Mouse (Mus musculus) intestine, embryonic 16.5 days (tissue): ENCODE results near the gene Elovl6. TPM values are rescaled to one million over a fixed set of nuclear protein-coding genes. Genes with fewer than 3 reads are reported as not detected.

Source experiments
- ATAC-seq: fragments of 200-750 bp; cut with Nextera tagmentation; 2 replicates; pipeline ENCODE4 v1.8.0; 2017; ENCODE audit warnings: moderate TSS enrichment, moderate library complexity
- H3K27ac ChIP-seq: fragments of 300-500 bp; sonication (generic); 2 replicates; pipeline ENCODE4 v1.5.1; 2014; ENCODE audit warnings: mild to moderate bottlenecking, low read length
- H3K27me3 ChIP-seq: fragments of 300-500 bp; sonication (generic); replicated peaks from 2 replicates; pipeline ENCODE4 v1.6.1; 2014; ENCODE audit warnings: low read length, control low read depth, mixed read lengths; ENCODE audit not compliant: control insufficient read depth, insufficient read depth
- H3K36me3 ChIP-seq: fragments of 300-500 bp; sonication (generic); 2 replicates; pipeline ENCODE4 v1.6.1; 2014; ENCODE audit warnings: low read length, control low read depth; ENCODE audit not compliant: control insufficient read depth, insufficient read depth
- H3K4me1 ChIP-seq: fragments of 300-500 bp; sonication (generic); 2 replicates; pipeline ENCODE4 v1.6.1; 2014; ENCODE audit warnings: low read length, control low read depth, mixed read lengths; ENCODE audit not compliant: control insufficient read depth, insufficient read depth
- H3K4me2 ChIP-seq: fragments of 300-500 bp; sonication (generic); 2 replicates; pipeline ENCODE4 v1.6.1; 2014; ENCODE audit warnings: low read depth, low read length, control low read depth
- H3K4me3 ChIP-seq: fragments of 300-500 bp; sonication (generic); 2 replicates; pipeline ENCODE4 v1.5.1; 2014; ENCODE audit warnings: mild to moderate bottlenecking, low read length
- H3K9ac ChIP-seq: fragments of 300-500 bp; sonication (generic); 2 replicates; pipeline ENCODE4 v1.6.1; 2014; ENCODE audit warnings: low read depth, low read length
- H3K9me3 ChIP-seq: fragments of 300-500 bp; sonication (generic); 2 replicates; pipeline ENCODE4 v1.6.1; 2016; ENCODE audit warnings: low read length, control low read depth; ENCODE audit not compliant: control insufficient read depth
- WGBS: fragments of 180-500 bp; shearing (Covaris S2); extraction: QIAGEN DNeasy Blood & Tissue Kit; methylation state at CpG from one replicate; pipeline ENCODE4 v1.1.7; 2014; 5-methylcytosine and 5-hydroxymethylcytosine counted together
- polyA plus RNA-seq: library from polyadenylated mRNA; unstranded; fragments of >200 nt; fragmentation: Nextera tagmentation; extraction: Ambion mirVana; gene quantifications from 2 replicates; pipeline ENCODE4 v1.2.1, GENCODE M21; 2015

Gene Elovl6
- polyA plus RNA-seq, 1 experiment from 2014 or later, result 51.7 TPM

DNA sequence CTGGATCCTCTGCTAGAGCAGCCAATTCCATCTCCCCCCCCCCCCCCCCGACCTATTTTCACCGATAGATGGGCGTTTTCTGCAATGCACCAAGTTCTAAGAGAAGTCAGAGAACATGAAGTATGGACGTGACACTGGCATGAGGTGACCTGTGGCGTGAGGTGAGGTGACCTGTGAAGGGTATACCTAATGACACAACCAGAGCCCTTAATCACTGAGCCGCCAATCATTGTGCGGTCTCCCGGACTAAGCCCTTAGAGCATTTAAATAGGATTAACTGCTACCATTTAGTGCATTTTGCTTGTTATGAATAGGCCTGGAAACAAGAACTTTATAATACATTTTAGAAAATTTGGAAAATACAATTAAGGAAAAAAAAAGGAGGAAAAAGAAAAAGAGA, 16.6 kb downstream of the Elovl6 start:
- peaks cover 5% of the 10 kb centered on the region; the same call in 1 of the 2 replicates for H3K9me3 ChIP-seq
- H3K36me3 ChIP-seq, result peaks cover 8% of the 10 kb centered on the region
- no peak overlapping the region for H3K4me2 ChIP-seq
- H3K9ac ChIP-seq, result no peak overlapping the region
- peak overlapping the region; percentile 8; the same call in 1 of the 2 replicates for H3K27ac ChIP-seq
- H3K27me3 ChIP-seq, result no peaks in the 10 kb centered on the region
- no peak for ATAC-seq
- peaks cover 54% of the 10 kb centered on the region for H3K4me1 ChIP-seq
- WGBS, result 65% methylated on average over 8 of the region's 8 CpGs
- no peak overlapping the region for H3K4me3 ChIP-seq

DNA sequence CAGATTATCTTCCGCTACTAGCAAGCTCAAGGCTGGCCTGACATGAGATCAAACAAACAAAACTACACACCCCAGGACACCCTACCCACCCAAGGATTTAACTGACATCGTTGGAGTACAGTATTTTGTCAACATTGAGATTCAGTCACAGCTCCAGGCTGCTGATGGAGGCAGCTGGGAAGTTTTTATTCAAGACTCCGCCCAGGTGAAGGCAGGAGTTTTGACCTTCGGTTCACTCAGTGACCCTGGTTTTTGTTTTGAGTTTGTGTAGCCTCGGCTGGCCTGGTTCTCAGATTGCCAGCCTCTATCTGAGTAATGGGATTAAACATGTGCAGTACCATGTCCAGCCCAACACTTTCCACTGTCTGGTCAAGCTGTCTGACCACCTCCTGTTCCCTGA, 17.4 kb downstream of the Elovl6 start:
- H3K9me3 ChIP-seq, result no peaks in the 10 kb centered on the region
- H3K4me2 ChIP-seq, result no peak overlapping the region
- no peaks in the 10 kb centered on the region for H3K27me3 ChIP-seq
- peaks cover 60% of the 10 kb centered on the region for H3K4me1 ChIP-seq
- WGBS, result 33% methylated on average over 5 of the region's 5 CpGs
- no peak overlapping the region for H3K4me3 ChIP-seq
- peak overlapping the region; percentile 29; the same call in 1 of the 2 replicates for H3K27ac ChIP-seq
- H3K36me3 ChIP-seq, result peaks cover 1% of the 10 kb centered on the region; the same call in 1 of the 2 replicates
- ATAC-seq, result no peak
- no peak overlapping the region for H3K9ac ChIP-seq

GRCm38 (mm10) chr3:129551581-129552290, 19.6 kb downstream of the Elovl6 start:
- Histone ChIP-seq H3K4me1 (peaks cover 55% of the 10 kb centered on the region), H3K9ac (0 out of 2 replicates have a peak overlapping the region, but pooled peaks have one; percentile 16), H3K4me2 (peak overlapping the region; percentile 14; the same call in 1 of the 2 replicates), H3K9me3 (no peaks in the 10 kb centered on the region), H3K36me3 (no peaks in the 10 kb centered on the region), H3K4me3 (no peak overlapping the region), H3K27me3 (no peaks in the 10 kb centered on the region), H3K27ac (peak overlapping the region; percentile 74)
- WGBS, result 37% methylated on average over 9 of the region's 9 CpGs
- ATAC-seq, result no peak

DNA sequence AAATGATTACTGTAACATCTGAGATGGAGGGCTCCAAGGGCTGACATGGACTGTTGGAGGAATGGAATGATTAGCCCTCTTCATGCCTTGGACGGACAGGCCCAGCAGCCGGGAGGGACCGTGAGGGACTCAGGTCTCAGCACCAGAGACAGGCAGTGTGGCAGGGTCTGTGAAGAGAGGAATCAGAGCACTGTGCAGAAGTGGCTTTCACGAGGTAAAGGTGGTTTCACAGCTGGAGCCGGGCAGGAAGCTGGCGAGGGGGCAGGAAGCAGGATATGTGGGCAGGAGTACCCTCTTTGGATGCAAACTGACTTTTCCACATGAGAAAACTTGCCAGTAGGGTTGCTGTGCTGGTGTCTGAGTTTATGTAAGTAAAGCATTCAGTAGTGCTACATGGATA, 20.2 kb downstream of the Elovl6 start:
- Histone ChIP-seq H3K36me3 (no peaks in the 10 kb centered on the region), H3K27me3 (no peaks in the 10 kb centered on the region), H3K4me3 (no peak overlapping the region), H3K4me2 (0 out of 2 replicates have a peak overlapping the region, but pooled peaks have one; percentile 14), H3K9me3 (no peaks in the 10 kb centered on the region), H3K4me1 (peaks cover 58% of the 10 kb centered on the region), H3K27ac (peak overlapping the region; percentile 74), H3K9ac (0 out of 2 replicates have a peak overlapping the region, but pooled peaks have one; percentile 16)
- 66% methylated on average over 6 of the region's 6 CpGs for WGBS
- ATAC-seq, result no peak

GRCm38 (mm10) chr3:129553173-129553572, 21.0 kb downstream of the Elovl6 start:
- H3K9me3 ChIP-seq, result no peaks in the 10 kb centered on the region
- no peak overlapping the region for H3K9ac ChIP-seq
- peak overlapping the region; percentile 16; the same call in 1 of the 2 replicates for H3K27ac ChIP-seq
- no peak for ATAC-seq
- WGBS, result 69% methylated on average over 9 of the region's 9 CpGs
- H3K4me2 ChIP-seq, result no peak overlapping the region
- peaks cover 58% of the 10 kb centered on the region for H3K4me1 ChIP-seq
- no peak overlapping the region for H3K4me3 ChIP-seq
- H3K36me3 ChIP-seq, result no peaks in the 10 kb centered on the region
- H3K27me3 ChIP-seq, result no peaks in the 10 kb centered on the region

GRCm38 (mm10) chr3:129553661-129554060, 21.5 kb downstream of the Elovl6 start:
- H3K36me3 ChIP-seq, result no peaks in the 10 kb centered on the region
- WGBS, result 83% methylated on average over 10 of the region's 10 CpGs
- H3K9ac ChIP-seq, result no peak overlapping the region
- peak overlapping the region; percentile 88 for H3K27ac ChIP-seq
- H3K9me3 ChIP-seq, result no peaks in the 10 kb centered on the region
- H3K4me3 ChIP-seq, result no peak overlapping the region
- no peak overlapping the region for H3K4me2 ChIP-seq
- peaks cover 60% of the 10 kb centered on the region for H3K4me1 ChIP-seq
- ATAC-seq, result no peak
- no peaks in the 10 kb centered on the region for H3K27me3 ChIP-seq

DNA sequence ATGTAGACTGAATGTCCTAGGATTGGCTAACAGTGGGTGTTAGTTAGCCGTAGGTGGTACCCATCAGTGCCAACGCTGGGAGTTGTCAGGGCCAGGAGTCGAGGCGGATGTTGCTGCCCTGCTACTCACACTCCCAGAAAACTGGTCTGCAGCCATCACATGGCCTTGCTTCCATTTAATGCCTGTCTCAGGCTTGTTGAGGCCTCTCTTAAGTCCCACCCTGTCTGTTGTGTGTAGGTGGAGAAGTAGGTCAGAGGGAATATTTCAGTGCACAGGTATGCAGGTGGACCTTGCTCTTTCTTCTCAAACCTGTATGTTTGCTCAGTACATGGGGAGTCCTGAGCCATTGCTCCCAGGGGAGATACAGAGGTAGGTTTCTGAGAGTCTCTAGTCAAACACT, 22.3 kb downstream of the Elovl6 start:
- H3K27ac ChIP-seq, result peak overlapping the region; percentile 88
- no peaks in the 10 kb centered on the region for H3K36me3 ChIP-seq
- no peak overlapping the region for H3K4me3 ChIP-seq
- H3K9me3 ChIP-seq, result no peaks in the 10 kb centered on the region
- WGBS, result 66% methylated on average over 4 of the region's 4 CpGs
- peak overlapping the region; percentile 10; the same call in 1 of the 2 replicates for H3K9ac ChIP-seq
- H3K27me3 ChIP-seq, result no peaks in the 10 kb centered on the region
- ATAC-seq, result peak; percentile 97
- H3K4me2 ChIP-seq, result no peak overlapping the region; the same call in 1 of the 2 replicates
- H3K4me1 ChIP-seq, result peaks cover 54% of the 10 kb centered on the region

GRCm38 (mm10) chr3:129557048-129557447, 24.9 kb downstream of the Elovl6 start:
- 77% methylated on average over 9 of the region's 9 CpGs for WGBS
- Histone ChIP-seq H3K36me3 (0 out of 2 replicates have a peak, but pooled peaks cover 3% of the 10 kb centered on the region), H3K9ac (no peak overlapping the region), H3K4me3 (no peak overlapping the region), H3K27ac (no peak overlapping the region), H3K4me2 (no peak overlapping the region), H3K9me3 (no peaks in the 10 kb centered on the region), H3K4me1 (peaks cover 32% of the 10 kb centered on the region), H3K27me3 (no peaks in the 10 kb centered on the region)
- ATAC-seq, result no peak

DNA sequence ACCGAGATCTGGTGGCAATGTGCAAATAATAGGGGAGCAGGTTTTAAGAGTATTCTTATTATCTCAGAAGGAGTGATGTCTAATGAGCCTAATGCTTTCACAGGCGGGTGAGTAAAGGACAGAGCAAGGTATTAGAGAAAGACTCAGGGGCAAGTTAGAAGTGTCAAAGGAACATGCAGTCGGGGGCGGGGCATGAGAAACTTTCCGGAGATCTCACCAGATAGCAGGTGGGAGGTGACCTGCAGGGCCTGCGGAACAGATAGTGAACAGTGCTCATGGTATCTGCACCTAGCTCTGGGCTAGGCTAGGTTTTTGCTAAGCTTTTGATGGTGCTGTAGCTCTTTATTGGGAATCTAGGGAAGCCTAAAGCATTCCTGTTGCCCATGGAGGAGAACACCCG, 25.4 kb downstream of the Elovl6 start:
- no peak overlapping the region for H3K27ac ChIP-seq
- no peak overlapping the region for H3K4me2 ChIP-seq
- H3K9me3 ChIP-seq, result no peaks in the 10 kb centered on the region
- H3K27me3 ChIP-seq, result no peaks in the 10 kb centered on the region
- H3K9ac ChIP-seq, result no peak overlapping the region
- no peak for ATAC-seq
- no peak overlapping the region for H3K4me3 ChIP-seq
- H3K36me3 ChIP-seq, result 0 out of 2 replicates have a peak, but pooled peaks cover 3% of the 10 kb centered on the region
- 70% methylated on average over 7 of the region's 7 CpGs for WGBS
- peaks cover 27% of the 10 kb centered on the region for H3K4me1 ChIP-seq
